Mouse (Mus musculus) gonadal fat pad, adult 2 months (tissue): ENCODE measurements around the gene Phf19. TPM values are rescaled to one million over a fixed set of nuclear protein-coding genes. Genes with fewer than 3 reads are reported as not detected.

ENCODE experiments used
- DNase-seq: peaks from one replicate; pipeline ENCODE4 v3.0.0-alpha.2; 2012; ENCODE audit warnings: low read depth
- polyA plus RNA-seq: library from polyadenylated mRNA; depleted of rRNA; stranded (reverse); fragments of >200 nt; gene quantifications from 2 replicates; pipeline ENCODE4 v1.2.3, GENCODE M21; 2012; rRNA removed

Phf19 gene
- 10.5 and 15.8 TPM in 2 replicates for polyA plus RNA-seq

- no peak for DNase-seq
Measured at GRCm38 (mm10) chr2:34913218-34914068, at the start of gene Phf19. Gene Phf19 (minus strand): TSS chr2:34914026.

DNA sequence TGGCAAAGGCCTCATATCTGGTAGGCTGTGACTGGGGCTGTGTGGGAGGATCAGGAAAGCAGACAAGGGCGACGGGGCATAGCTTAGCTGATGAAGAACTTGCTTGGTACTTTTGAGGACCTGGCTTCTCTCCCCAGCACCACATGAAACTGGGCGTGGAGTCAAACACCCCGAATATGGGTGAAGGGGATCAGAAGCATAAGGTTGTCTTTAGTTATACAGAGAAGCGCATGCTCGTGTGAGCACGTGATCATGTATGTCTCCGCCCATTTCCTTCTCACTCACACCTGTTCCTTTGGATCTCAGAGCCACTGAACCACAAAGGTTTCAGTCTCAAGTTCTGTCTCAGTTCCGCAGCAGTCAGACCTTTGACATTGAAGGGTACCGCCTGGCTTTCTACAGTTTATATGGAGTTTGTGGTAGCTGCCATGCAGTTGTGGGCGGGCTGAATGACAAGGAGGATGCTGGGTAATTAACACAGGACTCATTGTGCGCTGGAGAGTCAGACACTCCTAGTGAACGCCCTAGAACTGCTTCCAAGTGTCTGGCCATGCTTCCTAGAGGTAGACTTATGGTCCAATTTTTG lies 49.6 kb upstream of the Phf19 start:
- no peak for DNase-seq

DNA sequence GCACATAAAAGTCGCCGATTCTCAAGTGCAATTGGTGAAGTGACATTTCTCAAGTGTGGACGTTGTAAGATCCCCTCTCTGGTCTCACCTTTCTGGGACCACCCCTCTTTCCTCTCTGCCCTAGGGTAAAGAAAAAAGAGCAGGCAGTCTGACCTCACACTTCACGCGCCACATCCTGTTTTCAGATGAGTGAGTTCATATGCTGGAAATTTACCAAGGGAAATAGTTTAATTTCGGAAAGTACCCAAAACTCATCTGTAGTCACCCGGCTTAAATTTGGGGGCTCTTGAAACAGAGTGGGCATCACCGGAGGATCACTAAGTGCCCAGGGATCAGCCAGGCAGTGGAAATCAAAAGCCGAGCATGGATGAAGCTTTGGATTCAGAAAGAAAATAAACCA lies 49.1 kb upstream of the Phf19 start:
- DNase-seq: no peak

DNA sequence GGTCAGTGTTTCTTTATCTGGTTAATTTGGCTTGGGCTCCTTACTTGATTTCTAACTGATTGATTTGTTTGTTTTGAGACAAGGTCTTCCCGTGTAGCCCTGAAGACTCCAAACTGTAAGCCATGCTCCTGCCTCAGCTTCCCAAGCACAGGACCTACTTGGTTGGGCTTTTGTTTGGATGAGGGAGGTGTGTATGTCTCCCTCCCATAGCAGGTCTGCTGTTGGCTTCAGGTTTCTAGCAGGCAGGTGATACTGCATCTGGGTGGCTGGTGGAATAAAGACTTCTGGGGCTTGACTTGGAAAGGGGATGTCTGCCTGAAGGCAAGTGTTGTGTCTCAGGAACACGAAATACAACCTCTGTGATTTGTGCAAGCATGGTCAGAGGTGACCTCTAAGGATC lies 48.4 kb upstream of the Phf19 start:
- DNase-seq: no peak

DNA sequence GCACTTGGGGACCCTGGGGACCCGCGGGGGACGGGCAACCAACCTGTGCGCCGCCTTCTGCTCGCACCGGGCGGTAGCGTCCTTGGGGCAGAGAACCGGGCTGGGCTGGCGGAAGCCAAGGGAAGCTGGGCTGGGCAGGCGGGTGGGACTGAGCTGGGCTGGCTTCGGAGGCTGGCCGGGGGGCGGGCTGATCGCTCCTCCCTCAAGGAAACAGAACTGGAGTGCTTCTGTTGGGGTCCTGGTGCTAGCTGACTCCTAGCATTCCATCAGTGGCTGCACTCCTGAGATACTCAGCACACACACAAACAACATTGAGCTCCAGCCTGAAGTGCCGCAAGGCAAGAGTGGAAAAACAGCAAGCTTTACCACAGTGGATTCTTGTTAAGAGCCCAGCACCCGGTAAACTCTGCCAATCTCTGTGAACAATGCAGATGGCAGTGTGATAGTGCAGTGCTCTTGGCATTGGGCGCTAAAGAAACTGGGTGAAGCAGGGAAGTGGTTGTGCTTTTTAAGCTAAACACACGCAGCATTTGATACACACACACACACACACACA lies 47.7 kb upstream of the Phf19 start, which contains the start of gene Traf1:
TSS of gene Traf1 (minus strand) at position 292 of the 556 bp plus-strand sequence.
- no peak for DNase-seq

- no peak for DNase-seq
Measured at GRCm38 (mm10) chr2:34960966-34961365, 47.1 kb upstream of the Phf19 start.

- no peak for DNase-seq
Measured at GRCm38 (mm10) chr2:34960466-34960865, 46.6 kb upstream of the Phf19 start.

- no peak for DNase-seq
Measured at GRCm38 (mm10) chr2:34958582-34958981, 44.8 kb upstream of the Phf19 start.

DNA sequence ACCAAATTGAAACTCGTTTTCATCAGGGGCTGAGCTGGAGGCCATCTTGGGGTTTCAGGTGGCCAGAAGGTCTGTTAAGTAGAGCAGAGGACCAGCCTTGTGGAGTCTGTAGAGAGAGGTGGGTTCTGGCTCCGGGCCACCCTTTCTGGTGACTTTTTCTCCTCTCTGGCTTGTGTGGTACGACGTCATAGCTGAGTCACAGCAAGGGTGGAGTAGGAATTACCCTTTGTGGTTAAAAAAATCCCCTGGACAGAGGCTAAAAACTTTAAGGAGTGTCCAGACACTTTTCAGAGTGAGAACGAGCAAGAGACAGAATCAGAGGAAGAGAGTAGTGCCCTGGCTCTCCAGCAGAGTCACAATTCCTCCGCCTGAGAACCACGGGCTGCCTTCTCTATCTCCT lies 44.2 kb upstream of the Phf19 start:
- DNase-seq: no peak

DNA sequence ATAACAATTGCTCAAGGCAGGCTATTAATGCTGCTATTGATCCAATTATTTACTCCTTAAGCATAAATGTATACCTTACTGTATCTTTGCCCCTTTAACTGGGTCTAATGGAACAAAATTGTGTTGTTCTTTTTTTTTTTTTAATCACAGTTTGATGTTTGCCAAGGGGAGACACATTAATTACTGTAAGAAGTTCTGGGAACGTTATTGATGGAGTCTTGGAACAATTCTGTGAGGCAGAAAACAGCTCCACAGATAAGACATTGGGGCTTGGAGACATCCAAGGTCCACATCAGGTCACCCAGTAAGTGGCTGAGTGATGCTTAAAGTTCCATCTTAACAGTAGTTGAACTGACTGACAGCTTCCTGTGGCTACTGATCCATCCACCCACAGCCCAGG lies 43.6 kb upstream of the Phf19 start:
- DNase-seq: no peak

GRCm38 (mm10) chr2:34956941-34957340 lies 43.1 kb upstream of the Phf19 start:
- DNase-seq: no peak

- DNase-seq: no peak
Measured at GRCm38 (mm10) chr2:34954344-34954743, 40.5 kb upstream of the Phf19 start.

DNA sequence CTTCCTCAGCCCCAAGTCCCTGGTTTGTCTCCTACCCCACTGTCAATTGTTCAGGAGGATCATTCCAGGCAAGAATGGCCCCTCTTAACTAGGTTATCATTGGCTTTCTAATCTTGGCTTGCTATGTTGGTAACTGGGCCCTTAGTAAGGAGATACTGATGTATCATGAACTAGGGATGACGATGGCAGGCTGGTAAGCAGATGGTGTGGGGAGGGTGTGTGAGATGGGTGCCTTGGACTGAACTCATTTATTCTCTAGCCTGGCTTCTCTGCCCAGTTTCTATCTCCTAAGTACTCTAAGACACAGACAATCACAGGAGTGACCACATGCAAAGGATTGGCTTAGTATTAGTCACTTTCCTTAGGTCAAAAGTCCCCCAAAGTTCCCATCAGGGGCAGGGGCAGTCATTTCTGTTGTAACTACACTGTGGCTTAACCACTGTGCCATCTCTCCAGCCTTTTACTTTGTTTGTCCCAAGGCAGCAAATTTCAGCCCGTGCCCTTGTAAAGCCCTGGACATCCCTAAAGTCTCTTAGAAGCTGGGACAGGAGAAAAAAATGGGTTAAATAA lies 39.8 kb upstream of the Phf19 start:
- no peak for DNase-seq

- no peak for DNase-seq
Measured at GRCm38 (mm10) chr2:34953018-34953417, 39.2 kb upstream of the Phf19 start.

DNA sequence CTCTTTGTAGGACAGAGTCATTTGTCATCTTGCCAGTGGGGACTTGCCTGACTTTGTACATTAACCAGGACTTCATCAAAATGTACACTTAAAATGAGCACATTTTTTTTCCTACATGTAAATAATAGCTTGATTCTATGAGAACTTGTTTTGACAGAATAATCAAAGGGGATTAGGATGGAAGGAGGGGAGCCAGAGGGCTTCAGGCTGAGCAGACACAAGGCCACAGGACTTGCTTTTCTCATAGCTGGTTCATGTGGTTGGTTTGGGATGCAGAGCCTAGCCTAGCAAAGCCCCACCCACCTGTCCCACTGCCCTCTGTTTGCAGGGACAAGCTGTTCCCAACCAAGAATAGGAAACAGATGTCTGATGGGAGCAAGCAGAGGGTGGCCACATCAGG lies 37.6 kb upstream of the Phf19 start:
- no peak for DNase-seq

DNA sequence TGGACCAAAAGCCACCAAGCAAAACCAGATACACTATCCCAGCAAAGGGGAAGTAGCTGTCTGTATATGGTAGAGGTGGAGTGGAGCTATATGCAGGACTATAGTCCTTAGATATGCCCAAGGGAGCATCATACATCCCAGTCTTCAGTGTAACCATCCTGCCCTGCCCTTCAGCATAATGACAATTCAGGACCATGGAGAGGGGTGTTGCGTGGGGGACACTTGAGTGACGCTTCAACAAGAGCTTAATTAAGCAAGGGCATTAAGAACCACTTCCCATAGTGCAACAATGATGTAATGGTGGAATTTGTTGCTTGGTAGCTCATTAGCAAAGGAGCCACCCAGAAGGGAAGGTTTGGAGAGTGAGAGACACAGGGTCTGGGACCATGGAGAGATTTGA lies 34.8 kb upstream of the Phf19 start:
- DNase-seq: no peak

DNA sequence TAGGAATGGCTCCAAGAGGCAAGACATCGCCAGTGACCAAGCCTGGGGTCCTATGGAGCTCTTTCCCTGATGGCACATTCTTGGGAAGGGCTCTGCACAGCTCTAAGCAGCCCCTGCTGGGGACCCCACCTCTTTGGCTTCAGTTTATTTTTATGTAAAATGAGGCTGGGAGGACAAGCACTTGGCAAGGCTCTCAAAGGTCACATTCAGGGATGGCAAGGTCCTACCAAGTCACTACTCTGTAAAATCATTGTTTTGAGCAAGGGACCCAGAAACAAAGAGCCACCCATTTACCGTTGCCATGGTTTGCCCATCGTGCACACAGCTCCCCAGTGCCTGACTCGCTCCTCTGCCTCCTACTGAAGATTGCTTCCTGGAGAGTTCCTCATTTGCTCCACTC lies 32.2 kb upstream of the Phf19 start:
- no peak for DNase-seq

GRCm38 (mm10) chr2:34945580-34945979 lies 31.8 kb upstream of the Phf19 start:
- DNase-seq: no peak

GRCm38 (mm10) chr2:34944761-34945160 lies 30.9 kb upstream of the Phf19 start:
- no peak for DNase-seq

GRCm38 (mm10) chr2:34943556-34944120 lies 29.8 kb upstream of the Phf19 start:
- no peak for DNase-seq

- no peak for DNase-seq
Measured at GRCm38 (mm10) chr2:34941061-34941675, 27.3 kb upstream of the Phf19 start.

- DNase-seq: no peak
Measured at GRCm38 (mm10) chr2:34940246-34940645, 26.4 kb upstream of the Phf19 start.
